Mouse (Mus musculus) midbrain, embryonic 15.5 days (tissue): Measurements from ENCODE around the gene Ulbp1. TPM values are rescaled to one million over a fixed set of nuclear protein-coding genes. Genes with fewer than 3 reads are reported as not detected.

Experiments used
- ATAC-seq: fragments of 200-750 bp; cut with Nextera tagmentation; replicated peaks from 2 replicates; pipeline ENCODE4 v1.8.0; 2017; ENCODE audit warnings: moderate TSS enrichment
- H3K27ac ChIP-seq: fragments of 300-500 bp; sonication (generic); 2 replicates; pipeline ENCODE4 v1.5.1; 2015; ENCODE audit warnings: mild to moderate bottlenecking, inconsistent platforms
- H3K27me3 ChIP-seq: fragments of 300-500 bp; sonication (generic); replicated peaks from 2 replicates; pipeline ENCODE4 v1.6.1; 2015; ENCODE audit warnings: inconsistent platforms
- H3K36me3 ChIP-seq: fragments of 300-500 bp; sonication (generic); replicated peaks from 2 replicates; pipeline ENCODE4 v1.6.1; 2015; ENCODE audit warnings: inconsistent platforms
- H3K4me1 ChIP-seq: fragments of 300-500 bp; sonication (generic); 2 replicates; pipeline ENCODE4 v1.6.1; 2015; ENCODE audit warnings: inconsistent platforms
- H3K4me2 ChIP-seq: fragments of 300-500 bp; sonication (generic); 2 replicates; pipeline ENCODE4 v1.6.1; 2015; ENCODE audit warnings: inconsistent platforms, mild to moderate bottlenecking, moderate library complexity
- H3K4me3 ChIP-seq: fragments of 300-500 bp; sonication (generic); 2 replicates; pipeline ENCODE4 v1.5.1; 2015; ENCODE audit warnings: mild to moderate bottlenecking, inconsistent platforms
- H3K9ac ChIP-seq: fragments of 300-500 bp; sonication (generic); 2 replicates; pipeline ENCODE4 v1.6.1; 2015; ENCODE audit warnings: mild to moderate bottlenecking, inconsistent platforms
- H3K9me3 ChIP-seq: fragments of 300-500 bp; sonication (generic); 2 replicates; pipeline ENCODE4 v1.6.1; 2016; ENCODE audit warnings: inconsistent platforms
- WGBS: fragments of 180-500 bp; shearing (Covaris S2); methylation state at CpG from one replicate; pipeline ENCODE4 v1.1.7; 2015; ENCODE audit warnings: mixed read lengths; 5-methylcytosine and 5-hydroxymethylcytosine counted together
- polyA plus RNA-seq: library from polyadenylated mRNA; unstranded; fragments of >200 nt; fragmentation: Nextera tagmentation; extraction: Ambion mirVana; gene quantifications from 2 replicates; pipeline ENCODE4 v1.2.1, GENCODE M21; 2015

The Ulbp1 gene
- polyA plus RNA-seq, 1 experiment from 2014 or later = 0.23 TPM

GRCm38 (mm10) chr10:7391935-7392930, 81.2 kb downstream of the Ulbp1 start:
- H3K4me3 ChIP-seq = peak overlapping the region; percentile 66
- peaks cover 24% of the 10 kb centered on the region for H3K4me1 ChIP-seq
- no peaks in the 10 kb centered on the region for H3K36me3 ChIP-seq
- H3K27ac ChIP-seq = no peak overlapping the region
- H3K9ac ChIP-seq = peak overlapping the region; percentile 53; the same call in 1 of the 2 replicates
- peak overlapping the region; percentile 100 for H3K4me2 ChIP-seq
- under 1% methylated on average over 73 of the region's 73 CpGs for WGBS
- peak; percentile 34 for ATAC-seq
- peaks cover 41% of the 10 kb centered on the region for H3K27me3 ChIP-seq
- no peaks in the 10 kb centered on the region for H3K9me3 ChIP-seq

GRCm38 (mm10) chr10:7391561-7391934, 81.9 kb downstream of the Ulbp1 start:
- peak; percentile 44 for ATAC-seq
- peak overlapping the region; percentile 100 for H3K4me2 ChIP-seq
- peaks cover 41% of the 10 kb centered on the region for H3K27me3 ChIP-seq
- peak overlapping the region; percentile 53; the same call in 1 of the 2 replicates for H3K9ac ChIP-seq
- H3K27ac ChIP-seq = no peak overlapping the region
- H3K9me3 ChIP-seq = no peaks in the 10 kb centered on the region
- peaks cover 24% of the 10 kb centered on the region for H3K4me1 ChIP-seq
- no peaks in the 10 kb centered on the region for H3K36me3 ChIP-seq
- peak overlapping the region; percentile 66 for H3K4me3 ChIP-seq
- whole genome bisulfite sequencing = 0% methylated on average over 20 of the region's 20 CpGs

GRCm38 (mm10) chr10:7391108-7391507, 82.3 kb downstream of the Ulbp1 start:
- Histone ChIP-seq H3K27ac (no peak overlapping the region), H3K4me1 (peaks cover 24% of the 10 kb centered on the region), H3K4me3 (peak overlapping the region; percentile 66), H3K36me3 (no peaks in the 10 kb centered on the region), H3K27me3 (peaks cover 41% of the 10 kb centered on the region), H3K9ac (peak overlapping the region; percentile 53), H3K4me2 (peak overlapping the region; percentile 100), H3K9me3 (no peaks in the 10 kb centered on the region)
- peak; percentile 74 for ATAC-seq
- WGBS = under 1% methylated on average over 31 of the region's 31 CpGs

Other genes starting within 250 kb of the Ulbp1 start
- 41.5 and 44.3 TPM in 2 replicates for gene Lrp11, start 116.2 kb upstream of the Ulbp1 start, polyA plus RNA-seq
- 32.9 and 35.0 TPM in 2 replicates for gene Nup43, start 193.9 kb upstream of the Ulbp1 start, polyA plus RNA-seq
- 155 and 156 TPM in 2 replicates for gene Pcmt1, start 207.5 kb upstream of the Ulbp1 start, polyA plus RNA-seq
- gene Lats1, start 207.6 kb upstream of the Ulbp1 start, polyA plus RNA-seq = 10.2 and 10.4 TPM in 2 replicates